Mouse (Mus musculus) hindbrain, embryonic 12.5 days (tissue): ENCODE measurements around the gene Sptan1. TPM values are rescaled to one million over a fixed set of nuclear protein-coding genes. Genes with fewer than 3 reads are reported as not detected.

Experiments used
- ATAC-seq: fragments of 200-750 bp; cut with Nextera tagmentation; 2 replicates; pipeline ENCODE4 v1.8.0; 2017; ENCODE audit warnings: moderate TSS enrichment; ENCODE audit not compliant: low FRiP score
- H3K27ac ChIP-seq: fragments of 300-500 bp; sonication (generic); 2 replicates; pipeline ENCODE4 v1.5.1; 2016; ENCODE audit warnings: mild to moderate bottlenecking
- H3K27me3 ChIP-seq: fragments of 300-500 bp; sonication (generic); 2 replicates; pipeline ENCODE4 v1.6.1; 2016; ENCODE audit warnings: mild to moderate bottlenecking
- H3K36me3 ChIP-seq: fragments of 300-500 bp; sonication (generic); 2 replicates; pipeline ENCODE4 v1.6.1; 2016; ENCODE audit warnings: mild to moderate bottlenecking
- H3K4me1 ChIP-seq: fragments of 300-500 bp; sonication (generic); 2 replicates; pipeline ENCODE4 v1.6.1; 2016
- H3K4me2 ChIP-seq: fragments of 300-500 bp; sonication (generic); replicated peaks from 2 replicates; pipeline ENCODE4 v1.6.1; 2016; ENCODE audit warnings: mild to moderate bottlenecking
- H3K4me3 ChIP-seq: fragments of 300-500 bp; sonication (generic); 2 replicates; pipeline ENCODE4 v1.5.1; 2016; ENCODE audit warnings: mild to moderate bottlenecking
- H3K9ac ChIP-seq: fragments of 300-500 bp; sonication (generic); 2 replicates; pipeline ENCODE4 v1.6.1; 2016; ENCODE audit warnings: mild to moderate bottlenecking, moderate library complexity
- H3K9me3 ChIP-seq: fragments of 300-500 bp; sonication (generic); replicated peaks from 2 replicates; pipeline ENCODE4 v1.6.1; 2016; ENCODE audit warnings: mild to moderate bottlenecking
- WGBS: fragments of 180-500 bp; shearing (Covaris S2); methylation state at CpG from one replicate; pipeline ENCODE4 v1.1.7; 2016; 5-methylcytosine and 5-hydroxymethylcytosine counted together
- polyA plus RNA-seq: library from polyadenylated mRNA; unstranded; fragments of >200 nt; fragmentation: Nextera tagmentation; extraction: Ambion mirVana; gene quantifications from 2 replicates; pipeline ENCODE4 v1.2.1, GENCODE M21; 2016

Sptan1 gene
- polyA plus RNA-seq, 1 experiment from 2014 or later = 188 TPM

DNA sequence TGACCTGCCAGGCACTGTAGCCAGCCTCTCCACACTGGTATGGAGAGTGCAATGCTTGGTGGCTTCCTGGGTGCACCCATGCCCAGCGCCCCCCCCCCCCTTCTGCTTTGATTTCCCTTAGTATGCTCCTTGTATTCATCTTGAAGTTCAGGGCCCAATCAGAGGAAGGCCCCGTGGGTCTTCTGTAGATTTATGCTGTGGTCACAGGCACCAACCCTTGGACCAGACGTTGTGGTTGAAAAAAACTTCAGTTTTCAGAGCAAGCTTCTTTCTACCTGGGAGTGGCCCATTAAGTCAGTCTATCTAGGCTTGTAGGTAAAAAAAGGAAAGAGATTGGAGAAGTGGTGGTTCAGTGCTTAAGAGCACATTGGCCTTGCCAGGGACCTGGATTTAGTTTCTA is 98.4 kb downstream of the Sptan1 start:
- Histone ChIP-seq H3K9me3 (no peaks in the 10 kb centered on the region), H3K4me3 (peak overlapping the region; percentile 52), H3K27ac (no peak overlapping the region), H3K4me1 (peaks cover 41% of the 10 kb centered on the region), H3K4me2 (peak overlapping the region; percentile 78), H3K9ac (peak overlapping the region; percentile 66; the same call in 1 of the 2 replicates), H3K36me3 (peaks cover 5% of the 10 kb centered on the region), H3K27me3 (no peaks in the 10 kb centered on the region)
- WGBS = 11% methylated on average over 3 of the region's 3 CpGs
- ATAC-seq = no peak

DNA sequence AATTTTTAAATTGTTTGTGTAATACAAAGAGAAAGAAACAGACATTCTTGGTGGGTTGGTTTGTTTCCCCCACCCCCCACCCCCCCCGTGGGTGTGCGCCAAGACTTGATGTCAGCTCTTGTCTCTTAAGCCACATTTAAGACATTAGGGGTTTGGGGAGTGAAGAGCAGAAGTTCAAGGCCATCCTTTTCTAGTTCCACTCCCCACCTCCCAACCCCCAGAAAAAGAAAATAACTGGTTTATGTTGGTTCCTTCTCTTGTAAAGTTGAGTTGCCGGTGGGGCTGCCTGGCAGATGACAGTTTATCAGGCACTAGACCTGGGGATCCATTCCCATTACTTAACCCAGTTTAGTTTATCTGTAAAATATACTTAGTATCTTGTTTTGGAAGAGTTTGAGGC is 98.9 kb downstream of the Sptan1 start:
- Histone ChIP-seq H3K36me3 (peaks cover 10% of the 10 kb centered on the region), H3K4me2 (peak overlapping the region; percentile 78; the same call in 1 of the 2 replicates), H3K9ac (no peak overlapping the region), H3K27me3 (no peaks in the 10 kb centered on the region), H3K4me3 (no peak overlapping the region), H3K9me3 (no peaks in the 10 kb centered on the region), H3K27ac (no peak overlapping the region), H3K4me1 (peaks cover 41% of the 10 kb centered on the region)
- ATAC-seq = no peak
- WGBS = 38% methylated on average over 3 of the region's 3 CpGs

DNA sequence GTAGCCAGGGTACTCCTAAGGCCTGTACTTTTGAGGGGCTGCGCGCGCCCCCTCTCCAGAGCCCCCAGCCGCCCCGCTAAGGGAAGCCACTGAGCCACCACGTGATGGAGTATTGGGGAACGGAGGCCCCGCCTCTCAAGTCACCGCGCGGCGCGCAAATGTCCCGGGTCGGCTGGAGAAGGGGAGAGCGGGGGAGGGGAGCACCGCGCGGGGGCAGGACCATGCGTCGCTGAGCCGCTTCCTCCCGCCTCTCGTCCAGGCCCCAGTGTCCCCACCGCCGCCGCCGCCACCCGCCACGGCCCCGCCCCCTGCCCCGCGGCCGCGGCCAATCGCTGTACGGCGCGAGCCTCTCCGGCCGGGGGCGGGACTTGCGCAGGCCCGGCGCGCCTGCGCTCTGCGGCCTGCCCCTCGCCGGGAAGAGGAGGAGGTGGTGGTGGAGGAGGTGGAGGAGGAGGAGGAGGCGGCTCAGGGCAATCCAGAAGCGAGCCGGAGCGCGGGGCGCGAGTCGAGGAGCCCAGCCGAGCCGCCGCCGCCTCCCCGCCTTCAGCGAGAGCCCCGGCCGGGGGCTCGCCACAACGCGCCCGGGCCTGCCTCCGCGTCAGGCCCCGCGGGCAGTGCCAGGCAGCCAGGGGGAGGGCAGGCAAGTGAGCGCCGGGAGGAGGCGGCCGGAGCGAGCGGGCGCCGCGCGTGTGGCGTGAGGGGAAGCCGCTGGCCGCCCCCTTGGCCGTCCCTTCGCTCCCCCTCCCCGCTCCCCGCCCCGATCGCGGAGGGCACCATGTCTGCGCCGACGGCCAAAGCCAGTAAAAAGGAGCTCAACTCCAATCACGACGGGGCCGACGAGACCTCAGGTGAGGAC is 100.9 kb downstream of the Sptan1 start:
- Histone ChIP-seq H3K27me3 (no peaks in the 10 kb centered on the region), H3K4me3 (peak overlapping the region; percentile 98), H3K9me3 (no peaks in the 10 kb centered on the region), H3K9ac (peak overlapping the region; percentile 99), H3K4me2 (peak overlapping the region; percentile 64), H3K36me3 (peaks cover 23% of the 10 kb centered on the region), H3K4me1 (peaks cover 39% of the 10 kb centered on the region), H3K27ac (peak overlapping the region; percentile 100)
- ATAC-seq = peak; percentile 94
- WGBS = under 1% methylated on average over 57 of the region's 101 CpGs

DNA sequence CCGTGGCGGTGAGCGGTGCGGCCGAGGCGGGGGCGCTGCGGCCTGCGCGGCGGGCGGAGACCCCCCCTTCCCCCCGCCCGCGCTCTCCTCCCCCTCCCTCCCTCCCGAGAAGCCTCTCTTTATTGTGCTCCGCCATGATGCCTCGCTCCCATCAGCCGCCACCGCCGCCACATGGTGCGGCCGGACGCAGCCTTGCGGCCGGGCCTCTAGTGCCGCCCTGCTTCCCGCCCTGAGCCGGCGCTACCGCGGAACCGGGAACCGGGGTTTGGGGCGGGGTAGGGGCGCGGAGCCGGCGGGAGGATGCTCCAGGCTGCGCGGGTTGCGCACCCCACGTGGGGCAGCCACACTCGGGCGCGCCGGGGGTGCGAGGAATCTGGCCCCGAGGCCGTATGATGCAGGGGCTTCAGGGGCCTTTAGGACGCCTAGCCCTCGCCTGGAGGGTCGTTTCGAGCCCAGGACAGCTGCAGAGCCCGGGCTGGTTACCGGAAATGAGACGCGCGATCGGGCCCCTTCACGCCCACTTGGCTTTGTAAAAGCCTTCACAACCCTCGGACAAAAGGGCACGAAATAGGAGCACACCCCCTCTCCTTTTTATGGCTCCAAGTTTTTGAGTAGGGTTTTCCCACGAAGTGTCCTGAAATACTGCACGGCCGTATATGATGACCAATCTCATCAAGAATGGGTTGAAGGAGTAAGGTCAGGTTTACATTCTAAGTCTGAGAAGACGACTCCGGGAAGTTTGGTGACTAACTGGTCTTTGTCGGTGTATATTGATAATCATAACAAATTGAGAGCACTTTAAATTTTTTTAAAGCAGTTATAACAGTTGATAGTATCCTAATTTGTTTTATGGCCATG is 101.9 kb downstream of the Sptan1 start:
- no peaks in the 10 kb centered on the region for H3K9me3 ChIP-seq
- peak overlapping the region; percentile 99 for H3K9ac ChIP-seq
- H3K4me1 ChIP-seq = peaks cover 33% of the 10 kb centered on the region
- ATAC-seq = peak; percentile 27
- peak overlapping the region; percentile 64 for H3K4me2 ChIP-seq
- under 1% methylated on average over 36 of the region's 69 CpGs for WGBS
- H3K36me3 ChIP-seq = peaks cover 26% of the 10 kb centered on the region
- H3K27me3 ChIP-seq = no peaks in the 10 kb centered on the region
- H3K4me3 ChIP-seq = peak overlapping the region; percentile 98
- H3K27ac ChIP-seq = peak overlapping the region; percentile 100

DNA sequence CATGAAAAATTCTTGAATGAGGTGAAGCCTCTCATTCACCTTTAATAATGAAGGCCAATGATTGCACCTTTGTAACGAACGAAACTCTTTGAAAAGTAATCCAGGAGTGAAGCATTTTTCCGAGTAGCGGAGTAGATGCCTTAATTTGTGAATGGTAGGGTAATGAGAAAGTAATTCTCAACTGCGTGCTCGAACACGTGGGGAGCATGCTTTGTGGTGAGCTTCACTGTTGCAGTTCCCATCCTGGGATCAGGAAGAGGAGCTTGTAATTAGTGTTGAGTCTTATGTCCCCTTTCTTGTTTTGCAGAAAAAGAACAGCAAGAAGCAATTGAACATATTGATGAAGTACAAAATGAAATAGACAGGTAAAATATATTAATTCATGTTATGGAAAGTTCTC is 102.6 kb downstream of the Sptan1 start:
- peak overlapping the region; percentile 99 for H3K9ac ChIP-seq
- peaks cover 29% of the 10 kb centered on the region for H3K4me1 ChIP-seq
- peak overlapping the region; percentile 98 for H3K4me3 ChIP-seq
- H3K4me2 ChIP-seq = peak overlapping the region; percentile 64
- no peaks in the 10 kb centered on the region for H3K27me3 ChIP-seq
- H3K36me3 ChIP-seq = peaks cover 33% of the 10 kb centered on the region
- no peak for ATAC-seq
- H3K27ac ChIP-seq = no peak overlapping the region; the same call in 1 of the 2 replicates
- no peaks in the 10 kb centered on the region for H3K9me3 ChIP-seq
- WGBS = 40% methylated on average over 7 of the region's 7 CpGs

DNA sequence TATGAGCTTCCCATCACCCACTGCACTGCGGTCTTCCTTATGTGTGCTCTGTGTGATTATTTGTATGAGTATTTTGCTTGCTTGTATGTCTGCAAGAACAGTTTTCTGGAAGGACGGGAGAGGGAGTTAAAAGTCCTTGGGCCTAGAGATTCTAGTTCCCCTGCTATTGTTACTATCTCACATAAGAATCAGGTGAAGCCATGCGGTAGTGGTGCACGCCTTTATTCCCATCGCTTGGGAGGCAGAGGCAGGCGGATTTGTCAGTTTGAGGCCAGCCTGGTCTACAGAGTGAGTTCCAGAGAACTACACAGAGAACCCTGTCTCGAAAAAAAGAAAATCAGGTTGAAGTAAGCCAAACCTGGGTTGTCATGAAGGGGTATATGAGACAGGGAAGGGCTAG is 107.5 kb downstream of the Sptan1 start:
- no peak overlapping the region for H3K9ac ChIP-seq
- no peaks in the 10 kb centered on the region for H3K27me3 ChIP-seq
- no peak overlapping the region for H3K4me3 ChIP-seq
- H3K4me2 ChIP-seq = no peak overlapping the region
- no peaks in the 10 kb centered on the region for H3K9me3 ChIP-seq
- H3K27ac ChIP-seq = no peak overlapping the region
- peaks cover 40% of the 10 kb centered on the region for H3K36me3 ChIP-seq
- H3K4me1 ChIP-seq = peaks cover 16% of the 10 kb centered on the region
- WGBS = 81% methylated on average over 7 of the region's 7 CpGs
- no peak for ATAC-seq

DNA sequence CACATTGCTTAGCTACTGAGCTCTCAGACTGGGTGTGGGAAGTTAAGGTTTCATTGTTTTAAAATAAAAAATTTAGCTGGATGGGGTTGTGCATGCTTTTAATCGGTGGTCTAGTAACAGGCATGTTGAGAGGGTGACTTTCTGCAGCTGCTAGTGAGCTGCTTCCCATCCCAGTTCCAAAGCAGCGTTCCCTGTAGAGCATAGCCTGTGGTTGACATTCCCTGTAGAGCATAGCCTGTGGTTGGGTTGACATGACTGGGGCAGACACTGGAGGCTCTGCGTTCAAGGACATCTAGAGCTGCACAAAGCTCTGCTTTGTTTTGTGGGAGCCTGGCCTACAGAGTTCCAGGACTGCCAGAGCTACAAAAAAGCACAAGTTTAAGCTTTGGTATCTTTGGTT is 107.9 kb downstream of the Sptan1 start:
- Histone ChIP-seq H3K4me2 (no peak overlapping the region), H3K27me3 (no peaks in the 10 kb centered on the region), H3K9ac (no peak overlapping the region), H3K4me3 (no peak overlapping the region), H3K9me3 (no peaks in the 10 kb centered on the region), H3K36me3 (peaks cover 40% of the 10 kb centered on the region), H3K27ac (no peak overlapping the region), H3K4me1 (peaks cover 16% of the 10 kb centered on the region)
- ATAC-seq = no peak
- WGBS = 83% methylated on average over 3 of the region's 3 CpGs

DNA sequence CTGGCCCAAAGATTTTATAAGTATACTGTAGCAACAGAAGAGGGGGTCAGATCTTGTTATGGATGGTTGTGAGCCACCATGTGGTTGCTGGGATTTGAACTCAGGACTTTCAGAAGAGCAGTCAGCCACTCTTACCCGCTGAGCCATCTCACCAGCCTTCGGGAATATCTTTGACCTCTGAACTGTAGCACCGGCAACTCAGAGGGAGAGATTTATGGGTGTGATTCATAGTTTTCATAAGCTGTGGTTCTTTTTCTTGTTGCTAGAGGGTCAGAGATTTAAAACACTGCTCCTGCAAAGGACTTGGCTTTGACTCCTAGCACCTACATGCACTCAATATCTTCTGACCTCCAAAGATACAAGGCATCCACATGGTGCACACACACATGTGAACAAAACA is 110.3 kb downstream of the Sptan1 start:
- ATAC-seq = no peak

DNA sequence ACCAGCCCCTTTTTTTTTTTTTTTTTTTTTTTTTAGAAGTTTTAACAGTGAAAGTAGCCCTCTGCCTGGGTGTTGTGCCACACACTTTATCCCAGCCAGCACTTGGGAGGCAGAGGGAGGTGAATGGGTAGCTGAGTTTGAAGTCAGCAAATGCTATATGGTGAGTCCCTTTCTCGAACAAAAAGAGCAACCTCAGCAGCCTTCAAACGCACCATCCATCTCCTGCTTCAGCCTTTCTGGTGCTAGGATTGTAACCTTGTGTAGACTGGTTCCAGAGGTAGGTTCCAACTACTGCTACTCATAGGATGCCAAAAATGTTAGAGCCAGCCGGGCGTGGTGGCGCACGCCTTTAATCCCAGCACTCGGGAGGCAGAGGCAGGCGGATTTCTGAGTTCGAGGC is 111.1 kb downstream of the Sptan1 start:
- Histone ChIP-seq H3K4me2 (no peak overlapping the region), H3K27me3 (no peaks in the 10 kb centered on the region), H3K4me1 (peaks cover 17% of the 10 kb centered on the region), H3K36me3 (peaks cover 17% of the 10 kb centered on the region), H3K4me3 (no peak overlapping the region), H3K9me3 (no peaks in the 10 kb centered on the region), H3K27ac (no peak overlapping the region), H3K9ac (no peak overlapping the region)
- 92% methylated on average over 9 of the region's 9 CpGs for WGBS
- no peak for ATAC-seq

More for the DNA sequence above, 110.3 kb downstream of the Sptan1 start:
- Histone ChIP-seq H3K9me3 (no peaks in the 10 kb centered on the region), H3K27ac (no peak overlapping the region), H3K4me2 (no peak overlapping the region), H3K4me1 (peaks cover 17% of the 10 kb centered on the region), H3K4me3 (no peak overlapping the region), H3K27me3 (no peaks in the 10 kb centered on the region), H3K9ac (no peak overlapping the region), H3K36me3 (peaks cover 18% of the 10 kb centered on the region)
- WGBS = 86% methylated on average over 3 of the region's 3 CpGs

DNA sequence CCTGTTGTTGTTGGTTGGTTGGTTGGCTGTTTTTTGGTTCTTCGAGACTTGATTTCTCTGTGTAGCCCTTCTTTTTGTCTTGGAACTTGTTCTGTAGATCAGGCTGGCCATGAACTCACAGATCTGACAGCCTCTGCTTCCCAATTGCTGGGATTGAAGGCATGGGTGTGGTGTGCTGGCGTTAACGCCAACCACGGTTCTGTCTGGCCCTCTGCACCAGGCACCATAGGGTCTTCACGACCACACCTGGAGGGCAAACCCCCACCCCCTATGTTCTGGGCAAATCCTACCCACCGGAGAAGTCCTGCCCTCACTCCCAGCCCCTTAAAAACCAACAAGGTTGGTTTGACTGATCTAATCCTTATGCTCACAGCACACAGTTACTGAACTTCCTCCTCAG is 111.6 kb downstream of the Sptan1 start:
- H3K4me2 ChIP-seq = peak overlapping the region; percentile 78
- H3K27me3 ChIP-seq = no peaks in the 10 kb centered on the region
- WGBS = 68% methylated on average over 6 of the region's 6 CpGs
- H3K27ac ChIP-seq = peak overlapping the region; percentile 24; the same call in 1 of the 2 replicates
- H3K36me3 ChIP-seq = peaks cover 15% of the 10 kb centered on the region
- ATAC-seq = peak; percentile 53
- no peaks in the 10 kb centered on the region for H3K9me3 ChIP-seq
- peaks cover 17% of the 10 kb centered on the region for H3K4me1 ChIP-seq
- H3K9ac ChIP-seq = peak overlapping the region; percentile 56
- peak overlapping the region; percentile 41; the same call in 1 of the 2 replicates for H3K4me3 ChIP-seq

DNA sequence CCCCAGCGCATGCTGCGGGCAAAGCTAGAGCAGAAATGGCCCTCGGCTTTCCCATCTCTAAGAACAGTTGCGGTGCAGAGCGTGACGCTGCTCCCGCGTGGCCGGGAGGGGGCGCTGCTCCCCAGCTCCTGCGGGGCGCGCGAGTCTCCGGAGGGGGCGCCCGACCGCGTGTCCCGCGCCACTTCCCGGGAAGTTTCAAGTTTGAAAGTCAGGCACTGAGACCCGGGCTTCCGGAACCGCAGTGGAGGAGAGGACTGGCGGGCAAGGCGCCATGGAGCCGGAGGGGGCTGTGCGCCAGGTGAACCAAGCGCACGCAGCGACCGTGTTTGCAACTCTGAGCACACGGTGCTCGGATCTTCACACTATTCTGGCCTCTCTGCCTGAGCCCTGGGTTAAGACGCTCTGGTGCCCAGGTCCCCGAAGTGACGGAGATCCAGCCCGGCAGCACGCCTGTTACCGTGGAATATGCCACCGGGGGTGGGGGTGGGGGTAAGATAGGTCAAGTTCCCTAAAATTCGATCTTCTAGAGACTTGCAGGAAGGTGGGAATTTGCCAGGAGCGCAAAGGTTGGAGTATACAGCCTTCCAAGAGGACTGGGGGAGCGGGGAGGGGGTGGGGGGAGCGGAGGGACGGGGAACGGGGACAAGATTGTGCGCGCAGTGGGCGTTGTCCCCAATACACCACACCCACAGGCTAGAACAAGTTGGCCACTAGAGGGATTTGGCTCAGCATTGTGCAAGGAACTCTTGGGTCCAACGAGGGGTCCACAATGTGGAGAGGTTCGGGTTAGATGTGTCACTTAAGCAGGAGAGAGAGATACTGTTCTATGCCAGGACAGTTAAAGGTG is 112.4 kb downstream of the Sptan1 start, which contains the start of gene Pkn3:
TSS of gene Pkn3 (plus strand) at position 183 of the 847 bp plus-strand sequence.
- ATAC-seq = peak; percentile 77
- no peaks in the 10 kb centered on the region for H3K9me3 ChIP-seq
- WGBS = under 1% methylated on average over 53 of the region's 53 CpGs
- peaks cover 9% of the 10 kb centered on the region for H3K36me3 ChIP-seq
- peak within 1 kb of the TSS; percentile 41 for H3K4me3 ChIP-seq
- H3K27ac ChIP-seq = peak within 1 kb of the TSS; percentile 50; the same call in 1 of the 2 replicates
- H3K4me2 ChIP-seq = peak within 1 kb of the TSS; percentile 78
- H3K27me3 ChIP-seq = no peaks in the 10 kb centered on the region
- peak within 1 kb of the TSS; percentile 61 for H3K9ac ChIP-seq
- H3K4me1 ChIP-seq = peaks cover 17% of the 10 kb centered on the region
